Mouse (Mus musculus) frontal cortex, postnatal 10 days (tissue): ENCODE measurements around the gene Vdr.

Experiments used
- DNase-seq, 2 experiments: peaks; one replicate each; pipeline ENCODE4 v3.0.0; 2022; ENCODE audit warnings: low spot score in 2 of 2, mixed read lengths in 1 of 2

The Vdr gene

DNA sequence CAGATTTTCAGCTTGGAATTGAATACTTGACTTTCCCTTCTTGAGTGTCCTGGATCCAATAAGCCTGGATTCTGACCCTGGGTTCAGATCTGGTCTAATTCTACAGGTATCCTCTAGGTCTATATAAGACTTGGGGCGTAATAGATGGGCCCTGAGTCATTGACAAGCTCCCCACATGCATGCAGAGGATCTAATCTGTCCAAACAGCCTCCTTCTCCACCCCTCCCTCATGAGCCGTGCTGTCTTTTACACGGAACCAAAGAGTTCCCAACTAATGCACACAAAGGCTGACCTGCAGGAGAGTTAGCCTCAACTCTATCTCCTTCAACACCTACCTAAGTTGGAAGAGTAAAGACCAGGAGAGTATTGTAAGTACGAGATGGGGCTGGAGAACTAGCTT, 63.1 kb downstream of the Vdr start:
- DNase-seq: no peak

DNA sequence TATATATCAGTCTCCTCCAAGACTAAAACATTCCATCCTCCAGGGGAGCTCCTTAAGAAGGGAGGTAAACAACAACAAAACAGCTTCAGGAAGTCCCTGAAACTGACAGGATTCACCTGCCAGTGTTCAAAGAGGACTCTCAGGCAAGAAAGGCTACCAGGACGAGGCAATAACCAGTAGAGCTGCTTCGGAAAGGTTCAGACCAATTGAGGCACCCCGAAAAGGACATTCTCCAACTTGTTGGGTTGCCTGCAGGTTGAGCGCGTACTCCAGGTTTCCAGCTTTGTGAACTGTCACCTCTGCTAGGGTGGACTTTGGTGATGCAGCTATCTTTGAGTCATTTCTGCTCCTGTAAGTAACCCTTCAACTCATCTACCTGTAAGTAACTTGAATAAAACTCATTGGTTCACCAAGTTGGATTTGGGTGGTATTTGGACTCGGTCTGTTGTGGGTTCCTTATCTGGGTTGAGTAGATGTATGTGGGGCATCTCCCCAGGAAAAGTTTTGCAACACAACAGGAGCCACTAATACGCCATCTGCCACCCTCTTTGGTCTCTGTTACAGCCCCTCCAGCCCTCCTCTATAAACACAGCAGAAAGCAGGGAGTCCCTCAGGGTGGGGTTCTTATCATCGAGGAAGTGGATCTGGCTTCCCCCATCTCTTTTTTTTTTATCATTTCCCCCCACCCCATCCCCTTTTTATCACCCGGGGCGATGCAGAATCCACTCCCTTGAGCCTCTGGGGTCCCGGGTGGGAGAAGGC, 64.1 kb downstream of the Vdr start:
- DNase-seq: no peak

- DNase-seq: no peak
Observed at GRCm38 (mm10) chr15:97844037-97845034, 66.1 kb downstream of the Vdr start, which contains the start of gene Hdac7. TSS of gene Hdac7 (minus strand) at chr15:97844502.

GRCm38 (mm10) chr15:97843247-97843651, 67.2 kb downstream of the Vdr start:
- no peak for DNase-seq

GRCm38 (mm10) chr15:97842058-97842457, 68.4 kb downstream of the Vdr start:
- no peak for DNase-seq

DNA sequence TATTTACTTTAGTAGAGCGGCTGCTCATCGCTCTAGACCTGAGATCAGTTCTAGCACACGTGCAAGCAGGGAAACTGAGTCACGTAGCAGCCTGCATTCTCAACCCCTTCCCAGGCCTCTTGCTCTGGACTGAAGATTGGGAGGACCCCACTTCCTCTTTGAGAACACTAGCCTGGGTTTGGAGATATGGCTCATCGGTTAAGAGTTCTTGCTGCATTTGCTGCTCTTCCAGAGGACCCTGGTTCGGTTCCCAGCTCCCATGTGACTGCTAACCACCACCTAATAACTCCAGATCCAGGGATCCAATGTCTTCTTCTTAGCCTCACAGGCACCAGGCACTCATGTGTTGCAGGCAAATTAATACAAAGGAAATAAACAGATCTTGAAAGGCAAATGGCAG, 69.0 kb downstream of the Vdr start:
- DNase-seq: no peak

- DNase-seq: no peak
Observed at GRCm38 (mm10) chr15:97840781-97841180, 69.6 kb downstream of the Vdr start.

DNA sequence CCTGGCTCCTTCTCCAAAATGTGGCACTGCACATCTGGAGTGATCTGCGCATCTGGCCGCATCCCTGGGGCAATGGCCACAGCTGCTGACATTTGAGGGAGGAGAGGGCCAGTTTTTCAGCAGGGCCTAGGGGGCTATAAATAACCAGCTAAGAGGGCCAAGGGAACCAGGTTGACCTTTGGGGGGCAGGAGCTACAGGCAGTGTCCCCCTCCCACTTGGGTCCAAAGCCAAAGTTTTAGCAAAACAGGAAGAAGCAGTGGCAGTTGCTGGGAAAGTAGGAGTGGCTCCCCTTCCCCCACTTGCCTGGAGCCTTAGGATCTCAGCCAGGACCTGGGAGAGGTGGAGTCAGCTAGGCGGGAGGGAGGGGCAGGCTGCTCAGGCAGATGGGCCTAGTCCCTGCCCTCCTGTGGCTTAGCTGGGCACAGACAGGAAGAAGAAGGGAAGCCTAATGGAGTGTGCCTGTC, 70.4 kb downstream of the Vdr start:
- no peak for DNase-seq

DNA sequence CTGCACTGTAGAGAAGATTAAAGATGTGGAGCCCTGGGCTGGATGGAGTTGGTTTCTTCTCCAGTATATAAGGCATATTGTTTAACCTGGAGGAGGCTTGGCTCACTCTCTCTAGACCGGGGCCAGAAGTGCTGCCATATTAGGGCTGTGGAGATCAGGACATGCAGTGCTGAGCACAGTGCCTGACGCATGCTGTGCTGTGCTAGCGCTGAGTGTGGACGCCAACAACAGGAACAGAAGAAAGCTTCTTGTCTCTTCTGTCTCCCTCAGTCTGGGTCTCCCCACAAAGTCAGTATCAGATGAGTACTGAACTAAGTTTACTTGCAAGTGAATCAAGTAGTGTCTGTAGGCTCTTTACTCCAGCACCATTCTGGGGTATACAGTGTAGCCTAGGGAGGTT, 71.0 kb downstream of the Vdr start:
- DNase-seq: no peak

DNA sequence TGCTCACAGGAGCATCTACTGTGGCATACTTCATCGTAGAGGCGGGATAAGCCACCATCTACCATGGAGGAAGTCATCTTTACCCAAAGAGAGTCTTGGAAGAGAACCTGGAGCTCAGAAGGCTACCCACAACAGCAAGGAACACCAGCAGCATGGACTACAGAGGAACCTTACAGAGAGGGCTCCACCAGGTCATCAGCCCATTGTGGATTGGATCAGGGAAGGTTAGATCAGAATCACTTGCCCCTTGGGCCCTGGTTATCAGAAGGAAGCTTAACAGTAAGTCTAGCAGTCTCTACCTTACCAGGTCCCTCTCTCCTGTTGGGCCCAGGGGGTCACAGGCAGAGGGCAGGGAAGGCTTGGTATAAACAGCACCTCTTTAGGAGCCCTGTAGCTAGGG, 71.4 kb downstream of the Vdr start:
- DNase-seq: no peak

DNA sequence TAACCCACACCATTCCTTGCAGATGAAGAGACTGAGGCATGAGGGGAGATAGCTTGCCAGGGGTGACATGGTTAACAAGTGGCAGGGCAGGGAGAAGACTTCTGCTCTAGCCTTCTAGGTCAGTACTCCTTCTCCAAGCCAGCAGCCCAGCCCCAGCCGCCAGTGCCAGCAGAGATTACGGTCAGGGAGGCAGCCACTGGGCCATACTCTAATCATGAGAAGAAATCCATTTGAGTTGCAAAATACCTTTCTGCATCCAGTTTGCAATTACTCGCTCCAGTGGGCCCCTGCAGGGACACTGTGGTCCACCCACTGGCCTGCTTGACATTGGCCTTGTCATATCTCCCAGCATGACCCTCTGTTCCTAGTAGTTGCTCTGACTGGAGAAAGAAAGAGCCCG, 72.0 kb downstream of the Vdr start:
- DNase-seq: no peak

GRCm38 (mm10) chr15:97837491-97838061, 72.9 kb downstream of the Vdr start:
- no peak for DNase-seq

- DNase-seq: no peak
Observed at GRCm38 (mm10) chr15:97836894-97837247, 73.6 kb downstream of the Vdr start.

DNA sequence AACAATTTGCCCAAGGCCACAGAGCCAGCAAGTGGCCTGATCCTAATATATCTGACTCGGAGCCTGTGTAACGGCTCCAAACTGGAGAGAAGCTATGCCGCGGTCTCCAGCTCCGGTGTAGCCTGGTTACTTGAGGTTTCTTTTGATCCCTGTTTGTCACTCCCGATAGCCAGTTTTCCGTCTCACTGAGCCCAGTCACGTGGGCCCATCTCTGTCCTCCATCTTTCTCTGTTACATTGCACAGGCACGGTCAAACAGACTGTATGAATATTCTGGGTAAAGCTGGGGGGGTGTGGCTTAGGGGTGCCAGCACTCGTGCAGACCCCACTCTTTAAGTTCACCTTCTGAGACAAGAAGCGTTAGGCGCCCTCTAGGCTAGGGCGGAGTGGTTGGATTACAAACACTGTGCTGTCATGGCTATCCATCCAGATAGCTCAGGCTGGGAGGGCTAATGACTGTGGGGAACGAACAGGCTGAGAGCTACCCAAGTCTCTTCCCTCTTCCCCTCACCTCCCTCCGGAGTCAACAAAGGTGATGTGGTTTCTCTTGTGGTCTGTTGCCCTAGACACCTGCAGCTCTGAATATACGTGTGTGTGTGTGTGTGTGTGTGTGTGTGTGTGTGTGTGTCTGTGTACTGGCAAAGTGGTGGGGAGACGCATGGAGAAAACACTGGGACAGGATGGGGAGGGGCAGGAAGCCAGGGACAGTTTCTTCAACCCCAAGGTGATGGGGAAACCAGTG, 74.1 kb downstream of the Vdr start:
- DNase-seq: no peak

DNA sequence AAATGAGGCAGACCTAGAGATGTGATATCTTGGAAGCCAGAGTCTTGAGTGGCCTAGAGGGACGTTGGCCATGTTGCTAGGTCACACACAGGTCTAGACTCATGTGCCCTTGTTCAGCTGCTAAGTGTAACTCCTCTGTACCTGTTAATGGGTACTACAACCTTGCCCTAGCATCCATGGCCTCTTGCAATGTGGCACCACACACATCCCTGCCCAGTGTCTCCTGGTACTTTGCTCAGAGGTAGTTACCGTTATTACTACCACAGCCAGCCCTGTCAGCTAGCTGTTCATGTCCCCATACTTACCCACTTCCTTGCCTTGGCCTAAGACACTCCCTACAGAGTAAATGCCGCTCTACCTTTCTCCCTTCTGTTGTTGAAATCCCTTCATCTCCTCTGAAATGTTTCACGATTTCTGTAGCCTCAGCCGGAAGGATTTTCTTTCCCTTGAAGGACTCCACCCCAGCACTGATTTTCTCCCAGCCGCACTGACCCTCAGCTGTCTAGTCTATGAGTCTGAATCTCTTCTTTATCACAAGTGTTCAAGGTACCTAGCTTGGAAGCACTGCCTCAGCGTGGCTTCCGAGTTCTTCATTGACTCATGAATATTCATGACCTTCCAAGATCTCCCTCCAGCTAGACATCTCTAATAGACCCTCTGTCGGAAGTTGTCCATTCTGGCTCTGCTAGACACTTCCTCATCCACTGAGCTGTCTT, 77.5 kb downstream of the Vdr start:
- no peak for DNase-seq

GRCm38 (mm10) chr15:97831987-97832640, 78.3 kb downstream of the Vdr start:
- no peak for DNase-seq

DNA sequence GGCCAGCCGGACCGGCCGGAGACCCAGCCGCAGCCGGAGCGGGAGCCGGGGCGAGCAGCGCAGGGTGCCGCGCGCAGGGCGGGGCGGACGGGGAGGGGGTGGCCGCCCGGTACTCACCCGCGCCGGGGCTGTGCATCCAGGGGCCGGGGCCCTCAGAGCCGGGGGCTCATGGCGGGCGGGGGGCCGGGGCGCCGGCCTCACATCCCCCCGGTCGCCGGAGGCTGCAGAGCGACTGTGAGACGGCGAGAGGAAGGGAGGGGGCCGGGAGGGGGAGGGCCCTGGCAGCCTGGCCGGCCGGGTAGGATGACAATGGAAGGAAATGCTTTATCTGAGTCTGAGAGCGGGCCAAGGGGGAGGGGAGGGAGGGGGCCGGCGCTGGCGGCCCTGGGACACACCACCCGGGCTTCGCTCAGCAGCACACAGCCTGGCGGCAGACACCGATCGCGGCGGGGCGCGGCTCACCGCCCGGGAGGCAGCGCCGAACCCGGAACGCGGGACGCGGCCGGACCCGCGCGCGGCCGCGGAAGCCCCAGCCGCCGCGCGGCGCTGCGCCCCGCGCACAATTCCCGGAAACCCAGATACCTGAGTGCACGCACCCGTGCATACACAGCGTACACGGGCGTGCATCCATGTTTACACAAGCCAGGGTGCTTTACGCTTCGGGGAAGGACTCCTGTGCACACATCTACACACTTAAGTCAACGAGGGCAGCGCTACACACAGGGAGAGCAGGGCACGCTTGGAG, 79.0 kb downstream of the Vdr start:
- DNase-seq: peak in 1 of 2 experiments; percentile 50

GRCm38 (mm10) chr15:97830788-97831241, 79.6 kb downstream of the Vdr start:
- DNase-seq: peak in 1 of 2 experiments; percentile 47

GRCm38 (mm10) chr15:97830253-97830787, 80.1 kb downstream of the Vdr start:
- DNase-seq: no peak
